Mouse (Mus musculus): ENCODE results near the gene Evpl. TPM values are rescaled to one million over a fixed set of nuclear protein-coding genes. Genes with fewer than 3 reads are reported as not detected.

Gene Evpl
- polyA plus RNA-seq, 1 experiment from 2014 or later = 1.1 TPM

DNA sequence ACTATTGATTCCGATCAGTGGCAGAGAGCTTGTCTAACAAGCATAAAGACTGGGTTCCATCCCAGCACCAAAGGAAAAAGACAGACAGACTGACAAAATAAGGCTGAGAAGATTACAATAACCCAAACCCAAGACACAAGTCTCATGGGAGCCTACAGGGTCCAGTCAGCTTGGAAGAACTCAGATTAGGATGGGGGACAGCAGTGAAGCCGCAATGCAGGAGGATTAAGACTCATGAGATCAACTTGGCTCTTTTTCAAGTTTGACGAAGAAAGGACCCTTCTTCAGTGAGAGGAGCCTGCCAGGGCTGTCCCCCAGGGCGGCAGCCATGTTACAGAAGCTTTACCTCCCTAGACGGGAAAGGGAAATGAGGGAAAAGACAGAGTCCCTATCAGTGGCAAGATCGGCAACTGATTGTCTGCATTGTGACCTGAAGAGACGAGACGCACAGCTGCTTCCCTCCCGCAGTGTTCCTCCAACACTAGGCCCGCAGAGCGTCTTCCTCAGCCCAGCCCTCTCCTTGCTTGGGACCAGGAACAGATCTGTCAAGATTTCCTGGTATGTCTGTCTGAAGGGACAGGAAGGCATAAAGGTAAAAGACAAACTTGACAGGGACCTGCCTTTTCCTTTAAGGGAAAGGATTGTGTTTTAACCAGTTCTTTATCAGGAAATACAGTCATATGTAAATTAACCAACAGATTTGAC is 50.5 kb downstream of the Evpl start:
- no peak for ATAC-seq (ENCODE audit: insufficient number of reproducible peaks, low FRiP score, low TSS enrichment, low read depth)
- H3K4me2 ChIP-seq (ENCODE audit: low read depth, severe bottlenecking) = no peak overlapping the region
- H3K9ac ChIP-seq (ENCODE audit: low read length) = no peak overlapping the region
- no peaks in the 10 kb centered on the region for H3K9me3 ChIP-seq (ENCODE audit: control insufficient read depth, low read length)
- H3K4me3 ChIP-seq (ENCODE audit: low read depth, low read length) = no peak overlapping the region
- 73% methylated on average over 11 of the region's 11 CpGs for WGBS
- H3K27me3 ChIP-seq (ENCODE audit: control insufficient read depth, insufficient read depth, low read length) = no peaks in the 10 kb centered on the region
- no peak for DNase-seq (ENCODE audit: low spot score)
- H3K36me3 ChIP-seq (ENCODE audit: control insufficient read depth, insufficient read depth, low read length) = peaks cover 6% of the 10 kb centered on the region
- no peaks in the 10 kb centered on the region for H3K4me1 ChIP-seq (ENCODE audit: control insufficient read depth, insufficient read depth, low read length)
- H3K27ac ChIP-seq (replicated peaks; ENCODE audit: low read depth, low read length) = no peak overlapping the region

- peaks cover 4% of the 10 kb centered on the region for H3K36me3 ChIP-seq (ENCODE audit: control insufficient read depth, insufficient read depth, low read length)
- no peaks in the 10 kb centered on the region for H3K9me3 ChIP-seq (ENCODE audit: control insufficient read depth, low read length)
- no peak overlapping the region for H3K9ac ChIP-seq (ENCODE audit: low read length)
- 89% methylated on average over 11 of the region's 11 CpGs for WGBS
- ATAC-seq (ENCODE audit: insufficient number of reproducible peaks, low FRiP score, low TSS enrichment, low read depth) = no peak
- no peaks in the 10 kb centered on the region for H3K27me3 ChIP-seq (ENCODE audit: control insufficient read depth, insufficient read depth, low read length)
- no peak overlapping the region for H3K4me2 ChIP-seq (ENCODE audit: low read depth, severe bottlenecking)
- DNase-seq (ENCODE audit: low spot score) = no peak
- H3K27ac ChIP-seq (replicated peaks; ENCODE audit: low read depth, low read length) = no peak overlapping the region
- H3K4me3 ChIP-seq (ENCODE audit: low read depth, low read length) = no peak overlapping the region
- H3K4me1 ChIP-seq (ENCODE audit: control insufficient read depth, insufficient read depth, low read length) = no peaks in the 10 kb centered on the region
Measured at GRCm38 (mm10) chr11:116186360-116186759, 51.5 kb downstream of the Evpl start.

DNA sequence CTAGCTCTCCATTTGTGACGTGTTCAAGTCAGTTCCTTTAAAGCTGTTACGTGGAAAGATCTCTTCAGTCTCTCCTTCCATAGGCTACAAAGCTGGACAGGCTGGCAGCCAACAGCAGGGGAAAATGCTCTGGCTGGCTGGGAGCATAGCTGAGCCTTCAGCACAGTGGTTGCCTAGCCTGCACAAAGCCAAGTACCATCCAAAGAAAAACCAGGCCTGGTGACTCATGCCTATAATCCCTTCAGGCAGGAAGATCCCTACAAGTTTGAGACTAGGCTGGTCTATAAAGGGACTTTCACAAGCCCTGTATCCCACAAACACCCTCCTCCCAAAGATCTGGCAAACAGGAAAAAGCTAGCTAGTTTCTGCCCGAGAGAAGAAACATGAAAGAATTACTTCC is 52.0 kb downstream of the Evpl start:
- WGBS = 82% methylated on average over 3 of the region's 3 CpGs
- no peak overlapping the region for H3K27ac ChIP-seq (replicated peaks; ENCODE audit: low read depth, low read length)
- no peak for ATAC-seq (ENCODE audit: insufficient number of reproducible peaks, low FRiP score, low TSS enrichment, low read depth)

DNA sequence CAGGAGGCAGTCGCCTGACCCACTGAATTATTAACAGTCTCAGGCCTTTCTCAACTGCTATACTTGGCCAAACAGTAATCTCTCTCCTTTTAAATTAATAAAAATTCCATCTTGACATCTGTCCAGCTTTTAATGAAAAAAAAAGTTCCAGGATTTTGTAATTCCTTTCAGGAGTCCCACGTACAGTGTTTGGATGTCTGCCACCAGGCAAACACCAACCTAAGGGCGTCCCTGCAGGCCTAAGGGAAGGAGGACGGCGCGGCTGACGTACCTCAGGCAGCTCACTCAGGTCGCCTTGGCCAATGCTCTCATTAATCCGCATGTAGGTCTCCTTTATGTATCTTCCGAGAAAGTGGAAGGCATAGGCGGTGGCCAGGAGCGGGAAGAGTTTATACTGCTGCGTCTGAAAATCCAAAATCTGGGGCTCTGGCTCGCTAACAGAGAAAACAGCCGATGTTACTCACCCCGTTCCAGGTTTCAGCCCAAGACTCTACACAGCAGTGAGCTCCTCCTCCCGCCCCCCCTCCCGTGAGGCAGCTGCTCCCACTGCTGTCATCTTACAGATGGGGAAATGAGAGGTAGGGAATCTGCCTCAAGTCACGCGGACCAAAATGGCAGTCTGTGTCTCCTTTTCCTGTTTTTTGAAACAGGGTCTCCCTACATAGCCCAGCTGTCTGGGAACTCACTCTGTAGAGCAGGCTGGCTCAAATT is 59.3 kb downstream of the Evpl start:
- Histone ChIP-seq H3K9me3 (ENCODE audit: control insufficient read depth, low read length) (no peaks in the 10 kb centered on the region), H3K4me1 (ENCODE audit: control insufficient read depth, insufficient read depth, low read length) (no peaks in the 10 kb centered on the region), H3K27me3 (ENCODE audit: control insufficient read depth, insufficient read depth, low read length) (no peaks in the 10 kb centered on the region), H3K4me2 (ENCODE audit: low read depth, severe bottlenecking) (no peak overlapping the region), H3K9ac (ENCODE audit: low read length) (no peak overlapping the region), H3K36me3 (ENCODE audit: control insufficient read depth, insufficient read depth, low read length) (peaks cover 14% of the 10 kb centered on the region; the same call in 1 of the 2 replicates), H3K27ac (replicated peaks; ENCODE audit: low read depth, low read length) (no peak overlapping the region), H3K4me3 (ENCODE audit: low read depth, low read length) (no peak overlapping the region)
- no peak for DNase-seq (ENCODE audit: low spot score)
- ATAC-seq (ENCODE audit: insufficient number of reproducible peaks, low FRiP score, low TSS enrichment, low read depth) = no peak
- WGBS = 91% methylated on average over 20 of the region's 20 CpGs

More for the DNA sequence above, 52.0 kb downstream of the Evpl start:
- Histone ChIP-seq H3K27me3 (ENCODE audit: control insufficient read depth, insufficient read depth, low read length) (no peaks in the 10 kb centered on the region), H3K36me3 (ENCODE audit: control insufficient read depth, insufficient read depth, low read length) (no peaks in the 10 kb centered on the region; the same call in 1 of the 2 replicates), H3K4me1 (ENCODE audit: control insufficient read depth, insufficient read depth, low read length) (no peaks in the 10 kb centered on the region), H3K4me3 (ENCODE audit: low read depth, low read length) (no peak overlapping the region), H3K9me3 (ENCODE audit: control insufficient read depth, low read length) (no peaks in the 10 kb centered on the region), H3K4me2 (ENCODE audit: low read depth, severe bottlenecking) (no peak overlapping the region), H3K9ac (ENCODE audit: low read length) (no peak overlapping the region)
- DNase-seq (ENCODE audit: low spot score) = no peak

GRCm38 (mm10) chr11:116176010-116176409 is 61.9 kb downstream of the Evpl start:
- H3K9ac ChIP-seq (ENCODE audit: low read length) = no peak overlapping the region
- H3K27me3 ChIP-seq (ENCODE audit: control insufficient read depth, insufficient read depth, low read length) = no peaks in the 10 kb centered on the region
- H3K36me3 ChIP-seq (ENCODE audit: control insufficient read depth, insufficient read depth, low read length) = peaks cover 16% of the 10 kb centered on the region; the same call in 1 of the 2 replicates
- H3K4me2 ChIP-seq (ENCODE audit: low read depth, severe bottlenecking) = no peak overlapping the region
- no peaks in the 10 kb centered on the region for H3K9me3 ChIP-seq (ENCODE audit: control insufficient read depth, low read length)
- DNase-seq (ENCODE audit: low spot score) (no peak), ATAC-seq (ENCODE audit: insufficient number of reproducible peaks, low FRiP score, low TSS enrichment, low read depth) (no peak)
- WGBS = 91% methylated on average over 7 of the region's 7 CpGs
- no peaks in the 10 kb centered on the region for H3K4me1 ChIP-seq (ENCODE audit: control insufficient read depth, insufficient read depth, low read length)
- no peak overlapping the region for H3K4me3 ChIP-seq (ENCODE audit: low read depth, low read length)
- H3K27ac ChIP-seq (replicated peaks; ENCODE audit: low read depth, low read length) = no peak overlapping the region

DNA sequence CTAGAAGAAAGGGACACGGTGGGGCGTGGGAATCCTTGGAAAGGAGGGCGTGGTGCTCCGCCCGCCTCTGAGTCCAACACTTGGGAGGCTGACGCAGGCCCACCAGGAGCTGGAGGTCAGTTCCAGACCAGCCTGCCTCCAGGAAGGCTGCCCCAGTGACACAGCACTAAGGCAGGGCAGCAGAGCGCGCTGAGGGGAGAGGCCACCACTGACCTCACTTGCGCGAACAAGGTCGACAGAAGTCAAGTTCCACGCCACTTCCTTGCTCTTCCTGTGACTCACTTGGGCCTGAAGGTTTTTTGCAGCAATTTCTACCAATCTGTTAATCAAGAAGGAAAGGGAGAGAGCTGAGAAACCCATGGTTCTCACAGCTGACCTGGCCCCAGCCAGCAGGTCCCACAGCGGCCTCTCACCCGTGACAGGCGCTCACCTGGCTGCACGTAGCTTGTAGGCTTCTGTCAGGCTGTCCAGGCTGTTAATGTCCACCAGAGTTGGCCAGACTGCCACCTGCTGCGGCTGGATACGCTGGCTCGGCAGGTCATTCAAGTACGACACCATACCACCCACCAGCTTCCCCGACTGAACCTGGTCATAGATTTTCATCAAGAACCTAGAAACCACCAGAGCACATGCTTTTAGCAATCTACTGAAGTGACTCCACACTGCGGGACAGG is 63.0 kb downstream of the Evpl start:
- no peak for ATAC-seq (ENCODE audit: insufficient number of reproducible peaks, low FRiP score, low TSS enrichment, low read depth)
- Histone ChIP-seq H3K9me3 (ENCODE audit: control insufficient read depth, low read length) (no peaks in the 10 kb centered on the region), H3K4me1 (ENCODE audit: control insufficient read depth, insufficient read depth, low read length) (no peaks in the 10 kb centered on the region), H3K4me2 (ENCODE audit: low read depth, severe bottlenecking) (no peak overlapping the region), H3K4me3 (ENCODE audit: low read depth, low read length) (no peak overlapping the region), H3K27ac (replicated peaks; ENCODE audit: low read depth, low read length) (no peak overlapping the region), H3K27me3 (ENCODE audit: control insufficient read depth, insufficient read depth, low read length) (no peaks in the 10 kb centered on the region), H3K9ac (ENCODE audit: low read length) (no peak overlapping the region), H3K36me3 (ENCODE audit: control insufficient read depth, insufficient read depth, low read length) (peaks cover 14% of the 10 kb centered on the region; the same call in 1 of the 2 replicates)
- 91% methylated on average over 22 of the region's 22 CpGs for WGBS
- DNase-seq (ENCODE audit: low spot score) = no peak

DNA sequence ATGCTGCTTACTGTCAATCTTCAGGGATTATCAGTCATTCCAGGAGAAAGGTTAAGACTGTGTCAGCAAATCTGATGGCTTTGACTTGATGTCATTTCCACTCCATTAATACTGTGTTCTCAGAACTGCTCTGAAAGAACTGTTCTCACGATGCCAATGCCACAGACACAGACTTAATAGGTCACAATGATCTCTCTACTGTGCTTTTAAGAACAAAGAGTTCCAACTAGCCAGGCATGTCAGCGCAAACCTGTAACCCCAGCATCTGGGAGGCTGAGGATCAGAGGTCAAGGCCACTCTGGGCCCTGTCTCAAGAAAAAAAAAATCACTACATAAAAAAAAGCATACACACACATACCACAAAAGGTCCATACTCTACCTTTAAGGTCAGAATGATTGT is 65.9 kb downstream of the Evpl start:
- no peak for ATAC-seq (ENCODE audit: insufficient number of reproducible peaks, low FRiP score, low TSS enrichment, low read depth)

More for the DNA sequence above, 65.9 kb downstream of the Evpl start:
- no peak overlapping the region for H3K4me2 ChIP-seq (ENCODE audit: low read depth, severe bottlenecking)
- no peak overlapping the region for H3K4me3 ChIP-seq (ENCODE audit: low read depth, low read length)
- 85% methylated on average over 2 of the region's 2 CpGs for whole genome bisulfite sequencing
- H3K4me1 ChIP-seq (ENCODE audit: control insufficient read depth, insufficient read depth, low read length) = peaks cover under 1% of the 10 kb centered on the region; the same call in 1 of the 2 replicates
- no peaks in the 10 kb centered on the region for H3K9me3 ChIP-seq (ENCODE audit: control insufficient read depth, low read length)
- DNase-seq (ENCODE audit: low spot score) = no peak
- no peak overlapping the region for H3K27ac ChIP-seq (replicated peaks; ENCODE audit: low read depth, low read length)
- H3K36me3 ChIP-seq (ENCODE audit: control insufficient read depth, insufficient read depth, low read length) = peaks cover 6% of the 10 kb centered on the region; the same call in 1 of the 2 replicates
- H3K27me3 ChIP-seq (ENCODE audit: control insufficient read depth, insufficient read depth, low read length) = no peaks in the 10 kb centered on the region
- no peak overlapping the region for H3K9ac ChIP-seq (ENCODE audit: low read length)
